Mouse (Mus musculus): Measurements from ENCODE around the gene Thop1. TPM values are rescaled to one million over a fixed set of nuclear protein-coding genes. Genes with fewer than 3 reads are reported as not detected.
A peak's percentile ranks its signal among the peaks of the same experiment; 100 is the strongest.
"Not testable (repeated sequence)": the region's sequence is repeated elsewhere in the genome, so short reads cannot be mapped to it uniquely, and the experiment has no call there.

Thop1 gene
- polyA plus RNA-seq, 1 experiment: 67.3 TPM

- TF ChIP-seq CTCF (IDR thresholded peaks at IDR 0.05; ENCODE audit: control insufficient read depth, insufficient read depth, insufficient read length) (peak; percentile 17), MYOG (IDR thresholded peaks at IDR 0.05; ENCODE audit: control insufficient read depth, extremely low read depth, insufficient read length) (no peak), CEBPB (IDR thresholded peaks at IDR 0.05; ENCODE audit: low read depth) (no peak), USF1 (IDR thresholded peaks at IDR 0.05; ENCODE audit: low read depth) (no peak)
- Histone ChIP-seq H3K79me2 (ENCODE audit: control insufficient read depth, insufficient read depth) (peaks cover 36% of the 10 kb centered on the region), H3K27me3 (ENCODE audit: control insufficient read depth, insufficient read depth, insufficient read length) (no peaks in the 10 kb centered on the region), H3K36me3 (ENCODE audit: control insufficient read depth, insufficient read depth) (peaks cover 64% of the 10 kb centered on the region), H3K79me3 (ENCODE audit: low read depth) (peaks cover 25% of the 10 kb centered on the region), H3K4me3 (ENCODE audit: insufficient read depth, poor library complexity, severe bottlenecking) (no peak overlapping the region), H3ac (ENCODE audit: control insufficient read depth, insufficient read length, low read depth) (no peak overlapping the region)
These were observed 19.2 kb upstream of the Thop1 start for GRCm38 (mm10) chr10:81050645-81051044.

GRCm38 (mm10) chr10:81051133-81051532 lies 18.7 kb upstream of the Thop1 start:
- no peak overlapping the region for H3K4me3 ChIP-seq (ENCODE audit: insufficient read depth, poor library complexity, severe bottlenecking)
- TF ChIP-seq MAX (IDR thresholded peaks at IDR 0.05) (no peak), CEBPB (IDR thresholded peaks at IDR 0.05; ENCODE audit: low read depth) (no peak), USF1 (IDR thresholded peaks at IDR 0.05; ENCODE audit: low read depth) (no peak), CTCF (IDR thresholded peaks at IDR 0.05; ENCODE audit: control insufficient read depth, insufficient read depth, insufficient read length) (no peak), MYOG (IDR thresholded peaks at IDR 0.05; ENCODE audit: control insufficient read depth, extremely low read depth, insufficient read length) (no peak), FOSL1 (IDR thresholded peaks at IDR 0.05; ENCODE audit: insufficient read depth, low read length, poor library complexity, severe bottlenecking) (no peak), MYOD1 (IDR thresholded peaks at IDR 0.05; ENCODE audit: control insufficient read depth, insufficient read length, low read depth) (no peak)
- peaks cover 41% of the 10 kb centered on the region for H3K79me2 ChIP-seq (ENCODE audit: control insufficient read depth, insufficient read depth)
- H3K36me3 ChIP-seq (ENCODE audit: control insufficient read depth, insufficient read depth): peaks cover 62% of the 10 kb centered on the region
- no peak overlapping the region for H3ac ChIP-seq (ENCODE audit: control insufficient read depth, insufficient read length, low read depth)
- no peaks in the 10 kb centered on the region for H3K27me3 ChIP-seq (ENCODE audit: control insufficient read depth, insufficient read depth, insufficient read length)
- H3K79me3 ChIP-seq (ENCODE audit: low read depth): peaks cover 30% of the 10 kb centered on the region

- Histone ChIP-seq H3K79me2 (ENCODE audit: control insufficient read depth, insufficient read depth) (peaks cover 55% of the 10 kb centered on the region), H3K27me3 (ENCODE audit: control insufficient read depth, insufficient read depth, insufficient read length) (no peaks in the 10 kb centered on the region), H3K79me3 (ENCODE audit: low read depth) (peaks cover 44% of the 10 kb centered on the region), H3K36me3 (ENCODE audit: control insufficient read depth, insufficient read depth) (peaks cover 50% of the 10 kb centered on the region), H3K4me3 (ENCODE audit: insufficient read depth, poor library complexity, severe bottlenecking) (no peak overlapping the region), H3ac (ENCODE audit: control insufficient read depth, insufficient read length, low read depth) (no peak overlapping the region)
- TF ChIP-seq USF1 (IDR thresholded peaks at IDR 0.05; ENCODE audit: low read depth) (no peak), MAX (IDR thresholded peaks at IDR 0.05) (no peak)
These were observed 17.3 kb upstream of the Thop1 start for GRCm38 (mm10) chr10:81052577-81052976.

- Histone ChIP-seq H3K4me3 (ENCODE audit: insufficient read depth, poor library complexity, severe bottlenecking) (no peak overlapping the region), H3ac (ENCODE audit: control insufficient read depth, insufficient read length, low read depth) (no peak overlapping the region), H3K79me3 (ENCODE audit: low read depth) (peaks cover 67% of the 10 kb centered on the region), H3K27me3 (ENCODE audit: control insufficient read depth, insufficient read depth, insufficient read length) (no peaks in the 10 kb centered on the region), H3K36me3 (ENCODE audit: control insufficient read depth, insufficient read depth) (peaks cover 26% of the 10 kb centered on the region), H3K79me2 (ENCODE audit: control insufficient read depth, insufficient read depth) (peaks cover 81% of the 10 kb centered on the region)
- TF ChIP-seq CTCF (IDR thresholded peaks at IDR 0.05; ENCODE audit: control insufficient read depth, insufficient read depth, insufficient read length) (no peak), FOSL1 (IDR thresholded peaks at IDR 0.05; ENCODE audit: insufficient read depth, low read length, poor library complexity, severe bottlenecking) (no peak), USF1 (IDR thresholded peaks at IDR 0.05; ENCODE audit: low read depth) (no peak)
These were observed 14.7 kb upstream of the Thop1 start for GRCm38 (mm10) chr10:81055169-81055568.

GRCm38 (mm10) chr10:81055802-81056340 lies 14.0 kb upstream of the Thop1 start:
- H3K4me3 ChIP-seq (ENCODE audit: insufficient read depth, poor library complexity, severe bottlenecking); H3K27me3 ChIP-seq (ENCODE audit: control insufficient read depth, insufficient read depth, insufficient read length); H3ac ChIP-seq (ENCODE audit: control insufficient read depth, insufficient read length, low read depth): not testable (repeated sequence)
- Histone ChIP-seq H3K36me3 (ENCODE audit: control insufficient read depth, insufficient read depth) (peaks cover 19% of the 10 kb centered on the region), H3K79me3 (ENCODE audit: low read depth) (peaks cover 67% of the 10 kb centered on the region), H3K79me2 (ENCODE audit: control insufficient read depth, insufficient read depth) (peaks cover 81% of the 10 kb centered on the region)

GRCm38 (mm10) chr10:81057406-81058130 lies 12.3 kb upstream of the Thop1 start:
- Histone ChIP-seq H3K79me3 (ENCODE audit: low read depth) (peaks cover 66% of the 10 kb centered on the region), H3K79me2 (ENCODE audit: control insufficient read depth, insufficient read depth) (peaks cover 75% of the 10 kb centered on the region), H3ac (ENCODE audit: control insufficient read depth, insufficient read length, low read depth) (no peak overlapping the region), H3K4me3 (ENCODE audit: insufficient read depth, poor library complexity, severe bottlenecking) (no peak overlapping the region), H3K27me3 (ENCODE audit: control insufficient read depth, insufficient read depth, insufficient read length) (no peaks in the 10 kb centered on the region), H3K36me3 (ENCODE audit: control insufficient read depth, insufficient read depth) (peaks cover 5% of the 10 kb centered on the region)
- TF ChIP-seq USF1 (IDR thresholded peaks at IDR 0.05; ENCODE audit: low read depth): no peak
- no peak for TF ChIP-seq FOSL1 (IDR thresholded peaks at IDR 0.05; ENCODE audit: insufficient read depth, low read length, poor library complexity, severe bottlenecking)
- no peak for TF ChIP-seq MAX (IDR thresholded peaks at IDR 0.05)
- TF ChIP-seq MYOD1 (IDR thresholded peaks at IDR 0.05; ENCODE audit: control insufficient read depth, insufficient read length, low read depth): no peak

Measured in C2C12 (cell line).